Mouse (Mus musculus): ENCODE results near the gene Btf3.

The Btf3 gene

DNA sequence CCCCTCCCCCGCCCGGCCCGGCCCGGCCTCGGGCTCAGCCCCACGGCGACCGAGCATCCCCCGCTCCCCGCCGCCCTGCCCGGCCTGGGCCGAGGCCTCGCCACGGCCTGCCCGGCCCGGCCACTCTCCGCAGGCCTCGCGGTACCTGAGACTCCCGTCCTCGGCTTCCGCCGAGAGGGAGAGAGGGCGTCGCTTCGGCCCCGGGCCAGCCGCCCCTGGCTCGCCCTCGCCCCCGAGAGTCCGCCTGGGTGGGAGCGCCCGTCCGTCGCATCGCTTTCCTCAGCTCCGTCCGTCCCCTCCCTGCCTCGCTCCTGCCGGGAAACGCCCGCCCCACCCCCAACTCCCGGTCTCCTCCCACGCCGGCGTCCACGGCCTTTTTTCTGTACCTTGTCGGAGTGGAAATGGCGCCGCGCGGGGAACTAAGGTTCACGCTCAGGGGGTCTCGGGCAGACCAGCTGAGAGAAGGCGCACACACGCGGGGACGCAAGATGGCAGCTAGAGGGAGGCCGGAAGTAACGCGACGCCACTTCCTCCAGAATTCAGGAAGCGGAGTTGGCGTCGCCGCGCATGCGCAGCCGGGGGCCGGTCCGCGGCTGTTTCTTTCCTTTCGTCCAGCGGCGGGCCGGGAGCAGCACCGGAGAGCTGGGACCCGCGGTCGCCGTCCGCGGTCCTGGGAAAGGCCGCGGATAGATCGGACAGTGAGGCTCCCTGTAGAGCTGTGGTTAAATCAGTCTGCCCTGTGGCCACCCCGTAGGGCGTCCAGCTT is at the start of gene Btf3:
Gene Btf3 (minus strand): TSS at position 527 of the 766 bp plus-strand sequence.
- peak; percentile 84 to 90 for DNase-seq (ENCODE audit: low spot score in 2 of 2)

DNA sequence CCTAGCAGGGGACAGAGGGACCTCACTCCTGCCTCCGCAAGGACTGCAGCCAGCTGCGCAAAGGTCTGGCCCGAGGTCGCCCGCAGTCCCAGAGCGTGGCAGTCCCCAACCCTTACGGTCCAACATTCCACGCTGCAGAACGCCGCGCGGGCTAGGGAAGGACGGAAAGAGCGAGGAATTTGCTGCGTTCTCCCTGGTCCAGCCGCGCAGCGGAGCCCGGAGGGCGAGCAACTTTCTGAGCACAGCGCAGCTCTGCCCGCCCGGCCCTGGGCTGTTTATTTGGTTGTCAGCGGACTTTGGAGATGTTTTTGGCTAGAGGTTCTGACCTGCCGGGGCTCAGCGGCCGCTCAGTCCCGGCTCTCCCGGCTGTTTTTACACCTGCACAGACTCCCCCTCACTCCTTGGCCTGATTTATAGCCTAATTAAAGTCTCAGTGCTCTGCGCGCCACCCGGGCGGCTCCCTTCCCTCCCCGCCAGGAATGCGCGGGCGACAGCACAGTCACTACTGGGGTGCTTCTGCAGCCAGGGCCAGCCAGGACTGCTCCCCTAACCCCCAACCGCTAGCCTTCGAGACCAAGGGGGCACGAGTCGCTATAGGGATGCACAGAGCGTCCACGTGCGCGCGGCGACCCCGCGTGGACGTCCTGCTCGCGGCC is 49.1 kb upstream of the Btf3 start:
- DNase-seq (ENCODE audit: low spot score in 2 of 2) = no peak

DNA sequence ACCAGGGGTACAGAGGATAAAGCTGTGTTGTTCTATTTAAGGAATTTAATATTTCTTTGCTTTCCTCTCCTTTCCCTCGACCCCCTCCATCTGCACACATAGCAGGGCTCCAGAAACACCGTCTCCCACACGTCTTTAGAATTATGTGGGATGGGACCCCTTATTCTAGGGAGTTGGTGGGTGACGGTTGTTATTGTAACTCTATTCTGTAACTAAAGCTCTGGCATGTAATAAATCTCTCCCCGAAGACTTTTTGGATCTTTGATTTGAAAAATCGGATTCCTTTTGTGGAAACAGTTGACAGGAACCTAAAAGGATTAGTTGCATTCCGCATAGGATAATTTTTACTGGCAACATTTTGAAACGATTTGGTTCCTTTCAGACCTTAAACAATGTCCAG is 48.3 kb upstream of the Btf3 start:
- no peak for DNase-seq (ENCODE audit: low spot score in 2 of 2)

DNA sequence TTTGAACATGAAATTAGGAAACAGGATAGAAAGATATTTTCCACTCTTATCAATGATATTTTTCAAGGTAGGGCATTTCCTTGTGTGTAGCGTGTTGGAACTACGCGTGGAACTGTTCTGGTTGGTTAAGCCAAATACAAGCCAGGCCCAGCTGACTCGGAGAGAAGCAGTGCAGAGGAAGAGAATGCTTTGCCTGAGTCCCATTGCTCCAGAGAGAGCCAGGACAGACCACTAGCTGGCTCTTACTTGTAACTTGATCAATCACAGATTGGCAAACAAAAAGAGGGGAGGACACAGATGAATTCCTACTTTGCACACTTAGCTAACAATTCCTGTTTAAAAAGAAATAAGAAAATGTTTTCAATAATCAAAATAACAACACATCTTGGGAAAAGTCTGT is 46.2 kb upstream of the Btf3 start:
- DNase-seq (ENCODE audit: low spot score in 2 of 2) = no peak

DNA sequence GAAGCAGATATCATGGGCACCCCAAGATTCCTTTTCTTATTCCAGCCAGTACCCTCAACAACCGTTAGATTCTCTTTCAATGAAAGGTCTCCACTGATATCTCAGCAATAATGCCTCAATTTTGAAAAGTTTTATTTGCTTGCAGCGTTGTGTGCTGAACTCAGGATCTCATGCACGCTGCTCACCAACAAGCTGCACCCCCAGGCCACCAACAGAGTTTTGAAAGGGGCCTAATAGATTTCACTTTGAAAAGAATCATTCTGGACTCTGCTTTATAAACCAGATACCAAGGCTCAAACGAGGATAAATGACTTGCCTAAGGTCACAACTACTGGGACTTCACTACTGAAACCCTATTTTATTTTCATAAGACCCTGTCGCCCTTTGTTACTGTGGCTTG is 44.4 kb upstream of the Btf3 start:
- no peak for DNase-seq (ENCODE audit: low spot score in 2 of 2)

DNA sequence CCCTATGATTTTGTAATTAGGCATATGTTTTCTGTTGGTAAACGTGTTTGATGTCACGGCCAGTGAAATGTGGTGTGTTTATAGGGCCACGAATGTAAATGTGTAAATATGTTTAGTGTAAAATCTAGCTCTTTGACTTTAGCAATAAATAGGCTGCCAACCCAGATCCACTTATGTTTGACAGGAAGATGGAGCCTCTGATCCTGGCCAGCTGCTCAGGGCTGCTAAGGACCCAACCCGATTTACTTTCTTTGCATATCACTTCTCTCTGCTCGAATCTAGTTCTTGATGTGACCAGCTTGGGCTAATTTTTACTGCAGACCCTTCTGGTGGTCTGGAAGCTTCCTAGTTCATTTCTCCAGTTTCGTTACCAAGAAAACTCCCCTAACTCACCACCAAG is 43.6 kb upstream of the Btf3 start:
- DNase-seq (ENCODE audit: low spot score in 2 of 2) = no peak

DNA sequence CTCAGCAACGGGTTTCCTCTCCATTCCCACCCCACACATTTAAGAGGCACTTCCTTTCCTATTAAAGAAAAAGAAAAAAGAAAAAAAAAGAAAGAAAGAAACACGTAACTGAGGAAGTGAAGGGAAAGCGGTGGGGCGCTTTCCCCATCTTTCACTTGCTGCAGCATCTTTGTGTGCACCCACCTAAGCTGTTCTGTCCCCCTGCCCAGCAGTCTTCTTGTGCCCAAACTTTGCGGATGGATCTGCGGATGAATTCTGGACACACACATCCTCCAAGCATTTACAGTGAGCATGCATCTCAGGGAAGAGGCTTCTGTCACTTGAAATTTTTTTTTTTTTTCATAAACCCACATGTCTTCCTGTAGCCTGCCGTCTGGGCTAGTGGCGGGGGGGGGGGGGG is 42.5 kb upstream of the Btf3 start:
- DNase-seq (ENCODE audit: low spot score in 2 of 2) = no peak

DNA sequence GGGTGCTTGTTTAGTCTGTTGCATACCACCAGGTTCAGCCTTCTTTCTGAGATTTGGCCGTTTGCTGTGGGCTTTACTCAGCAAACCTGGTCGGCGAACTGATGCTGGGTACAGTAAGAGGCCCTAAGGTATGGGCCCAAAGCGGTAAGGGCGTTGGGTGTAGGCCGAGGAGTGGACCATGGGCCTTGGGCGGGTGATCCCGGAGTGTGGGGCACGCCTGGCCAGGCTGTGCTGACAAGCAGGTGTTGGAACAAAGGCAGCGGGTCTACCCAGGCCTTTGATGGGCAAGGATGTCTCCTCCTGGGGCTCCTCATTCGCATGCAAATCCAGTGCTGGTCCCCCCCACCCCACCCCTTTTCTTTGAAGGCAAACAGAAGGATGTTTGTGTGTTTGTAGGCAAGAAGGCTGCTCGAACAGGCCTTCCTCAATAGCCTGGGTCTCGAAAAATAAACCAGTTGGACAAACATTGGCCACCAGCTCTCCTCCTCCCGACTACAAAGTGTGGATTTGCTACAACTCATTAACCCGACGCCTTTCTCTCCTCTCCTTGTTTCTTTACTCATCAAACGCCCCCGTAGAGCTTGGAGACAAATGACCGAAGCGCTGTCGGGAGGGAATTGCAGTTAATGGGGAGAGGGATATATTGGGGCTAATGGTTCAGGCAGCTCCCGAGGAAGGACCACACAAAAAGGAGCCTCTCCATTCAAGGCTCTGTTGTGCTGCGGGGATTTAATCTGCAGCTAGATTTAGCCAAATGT is 41.8 kb upstream of the Btf3 start:
- DNase-seq (ENCODE audit: low spot score in 2 of 2) = no peak

DNA sequence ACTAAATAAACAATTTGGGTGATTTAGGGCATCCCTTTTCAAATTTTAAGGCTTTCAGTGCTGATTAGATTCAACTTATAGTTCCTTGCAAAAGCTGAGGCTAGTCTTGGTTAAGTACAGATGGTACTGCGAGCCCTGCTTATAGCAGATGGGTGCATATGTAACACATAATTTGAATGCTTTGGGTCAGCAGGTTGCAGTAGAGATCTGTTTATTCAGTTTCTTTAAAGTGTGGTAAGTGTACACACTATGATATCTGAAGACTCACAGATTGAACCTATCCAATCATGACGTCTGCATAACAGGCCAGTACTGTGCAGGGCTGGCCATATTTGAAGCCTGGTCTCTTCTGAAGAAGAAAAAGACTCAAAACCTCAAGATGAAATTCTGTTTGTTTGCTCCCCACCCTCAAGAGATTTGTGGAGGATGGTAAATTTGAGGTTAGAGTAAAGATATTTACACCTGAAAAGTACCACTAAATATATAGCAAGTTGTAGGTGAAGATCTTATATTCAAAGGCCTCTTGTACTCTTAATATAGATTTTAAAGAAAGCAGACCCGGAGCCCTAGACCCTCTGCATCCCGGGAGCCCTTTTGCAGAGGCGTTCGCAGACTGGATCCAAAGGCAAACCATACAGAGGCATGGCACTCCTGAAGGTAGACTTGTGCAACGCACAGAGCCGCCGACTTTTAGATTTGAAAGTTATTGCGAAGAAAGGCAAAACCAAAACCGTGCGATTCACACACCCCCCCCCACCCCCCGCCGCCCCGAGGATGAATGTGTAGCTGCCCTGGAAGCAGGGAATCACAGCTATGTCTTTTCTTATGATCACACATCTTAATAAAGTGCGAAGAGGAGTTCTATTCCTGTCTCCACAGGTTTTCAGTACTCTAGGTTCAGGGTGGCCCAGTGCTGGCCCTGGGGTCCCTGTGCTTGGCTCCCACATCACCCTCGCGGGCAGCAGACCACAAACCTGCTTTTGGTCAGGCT is 40.9 kb upstream of the Btf3 start:
- DNase-seq (ENCODE audit: low spot score in 2 of 2) = no peak

DNA sequence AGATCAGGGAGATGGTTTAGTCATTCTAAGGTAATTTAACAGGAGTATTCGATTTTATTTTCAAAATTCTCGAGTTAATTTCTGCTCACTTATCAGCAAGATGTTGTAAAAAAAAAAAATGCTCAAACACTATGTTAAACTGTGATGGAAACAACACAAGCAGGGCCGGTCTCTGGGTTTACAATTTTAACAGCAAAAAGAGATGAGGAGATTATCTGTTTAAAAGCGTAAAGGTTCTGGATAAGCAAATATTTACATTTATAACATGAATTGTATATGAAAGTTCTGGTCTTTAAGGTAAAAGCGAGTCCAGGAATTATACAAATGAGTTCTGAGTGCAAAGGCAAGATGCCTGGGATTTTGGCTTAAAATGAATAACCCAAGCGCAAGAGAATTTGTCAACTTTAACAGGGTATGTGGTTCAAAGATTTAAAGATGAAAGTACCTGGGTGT is 40.2 kb upstream of the Btf3 start:
- DNase-seq (ENCODE audit: low spot score in 2 of 2) = no peak

DNA sequence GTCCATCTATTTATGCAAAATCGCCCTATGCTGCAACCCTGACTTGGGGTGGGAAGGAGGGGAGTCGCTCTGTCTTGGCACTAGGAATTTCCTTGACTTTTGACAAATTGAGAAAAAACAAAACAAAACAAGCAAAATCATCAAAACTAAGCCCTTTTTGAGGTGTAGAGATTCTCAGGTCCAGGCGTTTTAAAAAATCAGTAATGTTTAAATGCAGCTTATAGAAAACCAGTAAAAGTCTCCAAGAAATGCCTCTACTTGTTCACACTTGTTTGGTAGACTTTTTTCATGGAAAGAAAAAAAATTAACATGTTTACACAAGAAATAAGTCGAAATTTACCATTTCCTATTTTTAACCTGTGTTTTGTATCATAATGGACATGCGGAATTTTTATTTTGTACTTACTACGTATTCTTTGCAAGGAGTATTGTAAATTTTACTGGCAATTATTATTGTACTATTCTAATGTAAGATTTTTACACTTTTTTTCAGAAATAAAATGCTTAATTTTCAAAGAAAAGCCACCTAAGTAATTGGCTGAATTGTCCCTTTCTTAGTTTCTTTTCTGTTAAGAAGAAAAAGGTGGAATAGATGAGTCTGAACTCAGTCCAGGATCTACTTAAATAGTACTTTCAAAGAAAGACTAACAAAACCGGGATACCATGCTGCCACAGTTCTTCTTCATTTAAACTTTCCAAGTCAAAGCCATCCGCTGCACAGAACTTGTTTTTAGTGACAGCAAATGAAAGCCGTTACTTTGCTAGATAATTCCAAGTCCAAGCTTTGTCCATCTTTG is 39.6 kb upstream of the Btf3 start:
- no peak for DNase-seq (ENCODE audit: low spot score in 2 of 2)

DNA sequence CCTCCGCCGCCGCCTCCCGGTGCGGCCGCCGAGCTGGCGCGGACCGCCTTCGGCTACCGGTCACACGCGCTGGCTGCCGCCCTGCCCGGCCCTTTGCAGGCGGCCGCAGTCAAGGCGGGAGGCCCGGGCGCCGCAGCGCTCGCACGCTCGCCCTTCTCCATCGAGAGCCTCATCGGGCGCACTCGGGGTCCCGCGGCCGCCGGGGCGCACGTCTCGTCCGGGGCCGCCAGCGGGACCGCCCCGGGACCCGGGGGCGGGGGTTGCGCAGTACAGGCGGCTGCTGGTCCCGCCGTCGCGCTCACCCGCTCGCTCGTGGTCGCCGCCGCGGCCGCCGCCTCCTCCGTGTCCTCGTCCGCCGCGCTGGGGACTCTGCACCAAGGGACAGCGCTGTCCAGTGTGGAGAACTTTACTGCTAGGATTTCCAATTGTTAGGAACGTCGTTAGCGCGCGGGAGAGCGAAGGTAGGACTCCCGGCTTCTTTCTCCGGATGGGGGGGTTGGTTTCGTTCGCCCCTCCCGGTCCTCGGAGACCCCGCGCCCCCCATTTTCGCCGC is 38.8 kb upstream of the Btf3 start:
- DNase-seq (ENCODE audit: low spot score in 2 of 2) = no peak

DNA sequence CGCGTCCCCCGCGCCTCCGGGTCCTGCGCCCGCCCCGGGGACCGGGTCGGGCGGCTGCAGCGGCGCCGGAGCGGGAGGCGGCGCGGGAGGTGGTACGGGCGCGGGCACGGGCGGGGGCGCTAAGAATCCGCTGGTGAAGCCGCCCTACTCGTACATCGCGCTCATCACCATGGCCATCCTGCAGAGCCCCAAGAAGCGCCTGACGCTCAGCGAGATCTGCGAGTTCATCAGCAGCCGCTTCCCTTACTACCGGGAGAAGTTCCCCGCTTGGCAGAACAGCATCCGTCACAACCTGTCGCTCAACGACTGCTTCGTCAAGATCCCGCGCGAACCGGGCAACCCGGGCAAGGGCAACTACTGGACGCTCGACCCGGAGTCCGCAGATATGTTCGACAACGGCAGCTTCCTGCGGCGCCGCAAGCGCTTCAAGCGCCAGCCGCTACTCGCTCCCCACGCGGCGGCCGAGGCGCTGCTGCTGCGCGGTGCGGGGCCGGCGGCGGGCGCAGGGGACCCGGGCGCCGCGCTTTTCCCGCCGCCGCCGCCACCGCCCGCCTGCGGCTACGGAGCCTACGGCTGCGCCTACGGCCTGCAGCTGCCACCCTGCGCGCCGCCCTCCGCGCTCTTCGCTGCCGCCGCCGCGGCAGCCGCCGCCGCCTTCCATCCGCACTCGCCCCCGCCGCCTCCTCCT is 38.2 kb upstream of the Btf3 start:
- no peak for DNase-seq (ENCODE audit: low spot score in 2 of 2)

DNA sequence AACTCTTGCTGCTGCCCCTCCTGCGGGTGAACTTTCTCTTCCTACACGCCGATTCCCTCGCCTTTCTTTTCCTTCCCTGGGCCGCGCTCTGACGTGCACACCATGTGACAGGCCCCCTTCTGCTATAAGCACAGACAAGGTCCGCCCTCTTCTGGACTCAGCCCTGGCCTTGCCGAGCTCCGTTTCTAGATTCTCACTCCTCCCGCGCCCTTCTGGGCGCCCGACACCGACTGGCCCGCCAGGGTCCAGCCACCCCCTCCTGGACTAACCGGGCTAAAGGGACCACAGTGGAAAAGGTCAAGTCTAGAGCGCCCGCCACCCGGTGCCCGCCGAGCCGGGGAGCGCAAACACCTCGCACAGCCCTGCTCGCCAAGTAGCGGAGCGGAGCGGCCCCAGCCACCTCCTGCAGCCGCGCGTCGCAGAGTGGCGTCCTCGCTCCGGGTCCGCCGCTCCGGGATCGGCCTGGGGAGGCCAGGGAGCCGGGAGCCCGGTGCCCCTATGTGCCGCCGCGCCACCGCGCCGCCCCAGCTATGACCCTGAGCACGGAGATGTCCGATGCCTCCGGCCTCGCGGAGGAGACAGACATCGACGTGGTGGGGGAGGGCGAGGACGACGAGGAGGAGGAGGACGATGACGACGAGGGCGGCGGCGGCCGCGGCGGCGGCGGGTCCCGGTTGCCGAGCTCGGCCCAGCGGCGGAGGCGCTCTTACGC is 37.4 kb upstream of the Btf3 start, which contains the start of gene Foxd1:
Gene Foxd1 (plus strand): TSS at position 153 of the 712 bp plus-strand sequence.
- no peak for DNase-seq (ENCODE audit: low spot score in 2 of 2)

DNA sequence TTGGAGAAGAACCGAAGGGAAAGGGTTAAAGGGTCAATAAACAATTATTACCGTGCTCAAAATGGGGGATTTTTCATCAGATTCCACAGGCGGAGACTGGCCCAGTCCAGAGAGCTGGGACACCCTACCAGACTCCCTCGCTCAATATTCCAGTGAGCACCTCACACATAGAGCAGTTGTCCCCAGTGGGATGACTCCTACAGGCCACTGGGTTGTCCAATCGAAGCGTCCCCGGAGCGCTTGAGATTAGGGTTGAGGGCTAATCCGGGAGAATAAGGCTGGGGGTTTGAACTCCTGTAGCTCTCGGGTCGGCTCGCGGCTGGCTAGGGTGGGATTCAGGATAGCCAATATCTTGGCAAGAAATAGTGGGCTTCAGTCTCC is 36.9 kb upstream of the Btf3 start:
- DNase-seq (ENCODE audit: low spot score in 2 of 2) = no peak

DNA sequence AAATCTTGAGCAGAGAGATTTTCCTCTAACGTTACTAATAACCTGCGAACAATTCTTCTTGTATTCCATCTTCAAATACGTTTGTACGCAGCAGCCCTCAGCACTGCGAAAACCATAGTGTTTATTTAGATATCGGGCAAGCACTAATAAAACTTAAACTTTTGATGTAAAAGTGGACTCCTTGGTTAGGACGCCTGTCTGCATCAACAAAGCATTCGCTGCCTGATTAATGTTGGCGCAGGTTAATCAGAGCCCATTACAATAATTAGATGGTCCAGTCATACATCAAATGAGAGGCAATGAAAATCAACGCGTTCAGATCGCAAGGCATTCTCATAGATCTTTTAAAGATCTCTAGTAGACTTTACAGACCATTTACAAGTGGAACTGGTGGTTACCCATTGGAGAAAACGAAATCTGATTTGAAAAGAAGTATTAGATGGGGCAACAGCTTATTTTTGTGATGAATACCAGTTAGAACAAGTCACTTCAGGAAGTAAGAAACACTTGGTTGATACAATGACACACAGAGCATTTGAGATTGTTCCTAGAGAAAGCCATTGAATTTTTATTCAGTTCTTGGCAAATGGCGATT is 35.7 kb upstream of the Btf3 start:
- no peak for DNase-seq (ENCODE audit: low spot score in 2 of 2)

DNA sequence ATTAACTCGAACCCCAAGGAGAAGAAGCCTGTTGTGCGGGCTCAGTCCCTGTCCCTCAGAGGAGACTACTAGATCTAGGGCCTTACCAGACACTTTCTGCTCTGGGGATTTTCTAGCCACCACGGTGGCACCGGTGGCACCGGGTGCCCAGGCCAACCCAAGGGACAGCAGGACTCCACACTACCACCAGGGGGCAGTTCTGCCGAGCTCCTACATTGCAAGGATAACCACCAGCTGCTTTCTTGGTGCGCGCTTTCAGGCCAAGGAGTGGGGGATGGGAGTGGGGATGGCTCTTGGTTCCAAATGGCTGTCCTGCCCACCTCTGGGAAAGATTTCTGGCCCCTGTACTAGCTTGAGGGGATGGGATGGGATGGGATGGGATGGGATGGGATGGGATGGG is 34.7 kb upstream of the Btf3 start:
- no peak for DNase-seq (ENCODE audit: low spot score in 2 of 2)

DNA sequence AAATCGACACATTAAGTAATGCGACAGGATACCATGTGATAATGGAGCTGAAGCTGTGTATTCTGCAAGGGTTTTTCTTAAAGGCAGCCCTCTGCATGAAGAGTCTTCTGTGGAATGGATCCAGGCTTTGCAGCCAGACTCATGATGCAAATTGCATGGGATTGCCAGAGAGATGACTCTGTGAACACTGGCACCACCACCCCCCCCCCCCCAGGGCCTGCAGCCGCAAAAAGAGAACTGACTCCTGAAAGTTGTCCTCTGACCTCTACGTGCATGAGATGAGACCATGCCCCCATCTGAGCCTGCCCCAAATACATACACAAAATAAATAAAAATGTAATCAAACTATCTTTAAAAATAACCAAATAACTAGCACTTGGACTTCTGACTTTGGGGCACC is 32.7 kb upstream of the Btf3 start:
- no peak for DNase-seq (ENCODE audit: low spot score in 2 of 2)

DNA sequence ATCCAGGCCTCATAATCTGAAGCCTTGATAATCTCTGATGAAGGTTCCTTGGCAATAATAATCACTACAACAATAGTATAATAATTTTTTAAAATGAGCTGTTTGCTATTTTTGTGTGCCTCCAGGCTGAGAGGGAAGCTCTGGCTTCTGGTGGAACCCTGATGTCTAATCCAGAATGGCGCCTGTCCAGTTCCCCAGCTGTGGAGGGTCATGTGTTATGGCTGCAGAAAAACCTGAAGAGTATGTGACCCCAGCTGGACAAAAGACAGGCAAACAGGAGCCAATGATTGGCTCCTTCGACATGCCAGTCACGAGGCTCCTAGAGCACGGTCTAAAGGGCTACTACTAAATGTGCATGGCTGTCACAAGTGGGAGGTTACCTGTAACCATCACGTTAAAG is 23.7 kb upstream of the Btf3 start:
- no peak for DNase-seq (ENCODE audit: low spot score in 2 of 2)
